ENCODE assay signal across 9 mouse cellular contexts in the genomic region with DNA sequence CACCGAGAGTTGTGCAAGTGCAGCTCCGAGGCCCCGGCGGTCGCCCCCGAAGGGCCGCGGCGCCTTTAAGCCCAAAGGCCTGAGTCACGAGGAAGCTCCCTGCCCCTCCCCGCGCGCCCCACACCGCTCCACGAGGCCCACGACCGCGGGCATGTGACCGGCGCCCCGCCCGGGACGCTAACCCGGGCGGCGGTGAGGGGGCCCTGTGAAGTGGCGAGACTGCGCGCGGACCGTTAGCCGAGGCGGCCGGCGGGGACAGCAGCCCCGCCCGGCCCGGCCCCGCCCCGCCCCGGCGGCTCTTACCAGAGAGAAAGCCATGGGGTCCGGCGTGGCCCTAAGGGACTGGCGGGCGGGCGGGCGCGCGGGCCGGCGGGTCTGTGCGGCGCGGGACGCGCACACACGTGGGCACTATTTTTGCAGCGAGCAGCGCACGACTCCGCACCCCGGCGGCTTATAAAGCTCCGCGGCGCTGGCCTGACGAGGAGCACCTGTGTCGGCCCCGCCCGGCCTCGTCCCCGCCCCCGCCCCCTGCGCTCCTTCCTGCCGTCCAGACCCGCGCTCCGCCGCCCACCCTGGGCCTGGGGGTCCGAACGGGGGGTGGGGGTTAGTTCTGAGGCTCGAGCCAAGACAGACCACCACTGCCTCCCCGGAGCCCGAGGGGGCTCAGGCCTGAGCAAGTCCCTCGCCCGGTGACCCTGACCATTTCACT. TPM values are rescaled to one million over a fixed set of nuclear protein-coding genes. Genes with fewer than 3 reads are reported as not detected.
A peak's percentile ranks its signal among the peaks of the same experiment; 100 is the strongest.
DNase-seq lines count a peak whose midpoint lies in the region; ATAC-seq and TF ChIP-seq lines count a peak whose summit lies in the region.
"Had no signal": no experiment of that assay in that cellular context is flagged by ENCODE, and none has a peak within 500 bp of the region (broad histone marks: within the 10 kb centered on the region; RNA-seq: fewer than 3 reads in every experiment).

No protein-coding gene starts in this region.

- TF ChIP-seq CTCF in intestine, postnatal 0 days (IDR thresholded peaks at IDR 0.05; ENCODE audit: low read depth), result no peak
- no peak for TF ChIP-seq CTCF in stomach, postnatal 0 days (IDR thresholded peaks at IDR 0.05; ENCODE audit: low read depth)

- peaks cover 73% of the 10 kb centered on the region for H3K27me3 ChIP-seq in intestine, postnatal 0 days (replicated peaks; ENCODE audit: control insufficient read depth, insufficient read depth, low read length)
- H3K27me3 ChIP-seq in limb, embryonic 12.5 days, result peaks cover 85% of the 10 kb centered on the region
- H3K27me3 ChIP-seq in midbrain, embryonic 12.5 days, result peaks cover 66% of the 10 kb centered on the region
- H3K27me3 ChIP-seq in stomach, postnatal 0 days (ENCODE audit: control insufficient read depth, insufficient read depth, low read length), result peaks cover 20% of the 10 kb centered on the region; the same call in 1 of the 2 replicates

- H3K27ac ChIP-seq in intestine, postnatal 0 days (ENCODE audit: low read depth, low read length), result no peak overlapping the region
- H3K27ac ChIP-seq in limb, embryonic 12.5 days, result no peak overlapping the region
- no peak overlapping the region for H3K27ac ChIP-seq in midbrain, embryonic 12.5 days (replicated peaks)
- H3K27ac ChIP-seq in stomach, postnatal 0 days (replicated peaks), result no peak overlapping the region

- H3K9me3 ChIP-seq in intestine, postnatal 0 days (ENCODE audit: control insufficient read depth), result no peaks in the 10 kb centered on the region
- no peaks in the 10 kb centered on the region for H3K9me3 ChIP-seq in limb, embryonic 12.5 days
- H3K9me3 ChIP-seq in midbrain, embryonic 12.5 days, result no peaks in the 10 kb centered on the region
- no peaks in the 10 kb centered on the region for H3K9me3 ChIP-seq in stomach, postnatal 0 days (ENCODE audit: control insufficient read depth, low read length)

- no peaks in the 10 kb centered on the region for H3K36me3 ChIP-seq in intestine, postnatal 0 days (ENCODE audit: control insufficient read depth, insufficient read depth)
- H3K36me3 ChIP-seq in limb, embryonic 12.5 days, result no peaks in the 10 kb centered on the region
- no peaks in the 10 kb centered on the region for H3K36me3 ChIP-seq in midbrain, embryonic 12.5 days
- H3K36me3 ChIP-seq in stomach, postnatal 0 days (ENCODE audit: control insufficient read depth, insufficient read depth, low read length), result no peaks in the 10 kb centered on the region

- no peak for TF ChIP-seq EP300 in stomach, postnatal 0 days (optimal IDR thresholded peaks at IDR 0.05)

- peak; percentile 48 for ATAC-seq in intestine, postnatal 0 days
- ATAC-seq in limb, embryonic 12.5 days (ENCODE audit: insufficient number of reproducible peaks, insufficient read depth, low FRiP score, low TSS enrichment, low read depth), result peak; percentile 56
- ATAC-seq in midbrain, embryonic 12.5 days (ENCODE audit: low FRiP score, low read depth), result peak; percentile 61
- ATAC-seq in stomach, postnatal 0 days (ENCODE audit: low FRiP score, low TSS enrichment), result peak; percentile 74

- H3K4me2 ChIP-seq in intestine, postnatal 0 days (replicated peaks; ENCODE audit: low read depth), result peak overlapping the region; percentile 80
- peak overlapping the region; percentile 93 for H3K4me2 ChIP-seq in limb, embryonic 12.5 days
- peak overlapping the region; percentile 92 for H3K4me2 ChIP-seq in midbrain, embryonic 12.5 days (replicated peaks)
- peak overlapping the region; percentile 84 for H3K4me2 ChIP-seq in stomach, postnatal 0 days (replicated peaks; ENCODE audit: low read depth)

- H3K4me1 ChIP-seq in intestine, postnatal 0 days (replicated peaks; ENCODE audit: control insufficient read depth, insufficient read depth, low read length), result 0 out of 2 replicates have a peak, but pooled peaks cover 3% of the 10 kb centered on the region
- peaks cover 27% of the 10 kb centered on the region for H3K4me1 ChIP-seq in limb, embryonic 12.5 days (replicated peaks)
- peaks cover 24% of the 10 kb centered on the region for H3K4me1 ChIP-seq in midbrain, embryonic 12.5 days
- no peaks in the 10 kb centered on the region; the same call in 1 of the 2 replicates for H3K4me1 ChIP-seq in stomach, postnatal 0 days (replicated peaks; ENCODE audit: control insufficient read depth, insufficient read depth)

- 1% methylated on average over 73 of the region's 87 CpGs for WGBS in intestine, postnatal 0 days
- 2% methylated on average over 76 of the region's 87 CpGs for WGBS in limb, embryonic 12.5 days
- 2% methylated on average over 65 of the region's 87 CpGs for WGBS in midbrain, embryonic 12.5 days
- 2% methylated on average over 60 of the region's 87 CpGs for WGBS in stomach, postnatal 0 days

- H3K4me3 ChIP-seq in intestine, postnatal 0 days (ENCODE audit: low read depth, low read length), result peak overlapping the region; percentile 57
- H3K4me3 ChIP-seq in limb, embryonic 12.5 days (replicated peaks), result peak overlapping the region; percentile 54
- peak overlapping the region; percentile 55 for H3K4me3 ChIP-seq in midbrain, embryonic 12.5 days
- peak overlapping the region; percentile 49 for H3K4me3 ChIP-seq in stomach, postnatal 0 days (ENCODE audit: low read depth, low read length)

- peak; percentile 86 to 94 for DNase-seq in adrenal gland, adult (ENCODE audit: inconsistent age in 2 of 2, low spot score in 1 of 2)
- no peak for DNase-seq in adrenal gland, postnatal 4 days (ENCODE audit: low spot score in 2 of 2)
- peak; percentile 54 for DNase-seq in embryo, embryonic 11 days
- peak; percentile 72 to 75 for DNase-seq in heart, adult 18-20 months
- DNase-seq in stomach, postnatal 0 days (ENCODE audit: low spot score), result peak; percentile 35

- 0 out of 2 replicates have a peak overlapping the region, but pooled peaks have one; percentile 12 for H3K9ac ChIP-seq in intestine, postnatal 0 days (ENCODE audit: low read depth, low read length)
- H3K9ac ChIP-seq in limb, embryonic 12.5 days (replicated peaks), result peak overlapping the region; percentile 42; the same call in 1 of the 2 replicates
- H3K9ac ChIP-seq in midbrain, embryonic 12.5 days (replicated peaks), result peak overlapping the region; percentile 37
- H3K9ac ChIP-seq in stomach, postnatal 0 days (ENCODE audit: low read length), result 0 out of 2 replicates have a peak overlapping the region, but pooled peaks have one; percentile 4

RNA-seq across cellular contexts. Expression of a gene that starts 0.8 kb away (rescaled TPM):
- 10 to 100 TPM; 17.4 to 17.8 TPM for total RNA-seq in adrenal gland, postnatal 4 days (2021)
- 10 to 100 TPM; 18.6 to 20.3 TPM for total RNA-seq in heart, adult 18-20 months (2021)
- 1.4 TPM in 2 replicates for polyA plus RNA-seq in intestine, postnatal 0 days (2015; fragmentation: Nextera tagmentation; extraction: Ambion mirVana)
- polyA plus RNA-seq in limb, embryonic 12.5 days (2016; fragmentation: Nextera tagmentation; extraction: Ambion mirVana), result 0.44 TPM in 1 of 2 replicates, not detected in the other
- polyA plus RNA-seq in midbrain, embryonic 12.5 days (2016; fragmentation: Nextera tagmentation; extraction: Ambion mirVana), result 1.9 and 2.2 TPM in 2 replicates
- polyA plus RNA-seq in stomach, postnatal 0 days (2015; fragmentation: Nextera tagmentation; extraction: Ambion mirVana), result 0.94 and 1.2 TPM in 2 replicates

RNA-seq across cellular contexts. Expression of a gene that starts 39.2 kb away (rescaled TPM):
- 10 to 100 TPM; 15.3 to 19.2 TPM for total RNA-seq in adrenal gland, postnatal 4 days (2021)
- not detected for total RNA-seq in heart, adult 18-20 months (2021)
- polyA plus RNA-seq in intestine, postnatal 0 days (2015; fragmentation: Nextera tagmentation; extraction: Ambion mirVana), result 2.3 and 2.7 TPM in 2 replicates
- polyA plus RNA-seq in limb, embryonic 12.5 days (2016; fragmentation: Nextera tagmentation; extraction: Ambion mirVana), result 0.09 and 0.44 TPM in 2 replicates
- polyA plus RNA-seq in midbrain, embryonic 12.5 days (2016; fragmentation: Nextera tagmentation; extraction: Ambion mirVana), result 60.0 and 63.0 TPM in 2 replicates
- polyA plus RNA-seq in stomach, postnatal 0 days (2015; fragmentation: Nextera tagmentation; extraction: Ambion mirVana), result 2.1 and 2.2 TPM in 2 replicates

RNA-seq across cellular contexts. Expression of a gene that starts 43.6 kb away (rescaled TPM):
- not detected for total RNA-seq in adrenal gland, postnatal 4 days (2021)
- not detected for total RNA-seq in heart, adult 18-20 months (2021)
- not detected in 2 replicates for polyA plus RNA-seq in intestine, postnatal 0 days (2015; fragmentation: Nextera tagmentation; extraction: Ambion mirVana)
- not detected in 2 replicates for polyA plus RNA-seq in limb, embryonic 12.5 days (2016; fragmentation: Nextera tagmentation; extraction: Ambion mirVana)
- polyA plus RNA-seq in midbrain, embryonic 12.5 days (2016; fragmentation: Nextera tagmentation; extraction: Ambion mirVana), result not detected in 2 replicates
- not detected in 2 replicates for polyA plus RNA-seq in stomach, postnatal 0 days (2015; fragmentation: Nextera tagmentation; extraction: Ambion mirVana)
- polyA plus RNA-seq: frontal cortex, adult 2 months had no signal

Comparison
In these comparisons a context has a peak if more than half of its experiments do, and no peak if none do; other contexts are left out.
1. DNase-seq: peak in adrenal gland, adult (2 of 2), embryo, embryonic 11 days (single experiment), heart, adult 18-20 months (2 of 2) and stomach, postnatal 0 days (single experiment); none in adrenal gland, postnatal 4 days (0 of 2).
2. RNA of a gene that starts 39.2 kb away (polyA plus RNA-seq): 60.0 to 63.0 TPM in midbrain, embryonic 12.5 days; 2.3 to 2.7 TPM in intestine, postnatal 0 days, 2.1 to 2.2 TPM in stomach, postnatal 0 days and 0.09 to 0.44 TPM in limb, embryonic 12.5 days; every median in the first group is over 10 times any median in the second.
3. Peak in every context shown above with its lines, with median percentiles within 50 percentile points of each other: ATAC-seq, H3K4me2 ChIP-seq, H3K4me3 ChIP-seq and H3K9ac ChIP-seq.